Mouse (Mus musculus) heart, postnatal 0 days (tissue): ENCODE results near the gene Phlda1.

Source experiments
- CTCF ChIP-seq: IDR thresholded peaks from 2 replicates; pipeline ENCODE4 v1.5.1; 2016; ENCODE audit warnings: antibody characterized with exemption, control low read depth, low read depth
- EP300 ChIP-seq: IDR thresholded peaks from 2 replicates; pipeline ENCODE4 v1.6.1; 2016; ENCODE audit warnings: antibody characterized with exemption, low read depth

DNA sequence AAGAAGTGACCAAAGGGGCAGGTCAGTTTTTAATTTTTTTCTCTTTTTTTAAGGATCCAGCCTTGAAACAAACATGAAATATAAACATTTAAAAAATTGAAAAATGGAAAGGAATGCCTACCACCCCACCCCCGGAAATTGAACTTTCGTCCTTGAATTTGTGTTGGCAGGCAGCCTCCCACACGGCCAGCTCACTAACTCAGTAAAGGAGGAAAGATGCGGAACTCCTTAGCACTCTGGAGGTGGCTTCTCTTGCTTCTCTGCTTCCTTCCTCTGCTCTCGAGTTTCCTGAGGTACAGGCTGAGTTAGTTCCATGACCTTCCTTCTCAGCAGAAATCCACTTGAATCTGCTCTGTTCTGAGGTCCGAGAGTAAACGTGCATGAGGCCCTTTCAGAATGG is 4.7 kb downstream of the Phlda1 start:
- TF ChIP-seq EP300 = no peak
- no peak for TF ChIP-seq CTCF
